Mouse (Mus musculus) lung, postnatal 10 days (tissue): ENCODE results near the gene Trmt112.
"Not testable (repeated sequence)": the region's sequence is repeated elsewhere in the genome, so short reads cannot be mapped to it uniquely, and the experiment has no call there.

Experiments
- DNase-seq: peaks from one replicate; pipeline ENCODE4 v3.0.0; 2021

The Trmt112 gene

GRCm38 (mm10) chr19:6909507-6910289, at the start of gene Trmt112, which contains the start of gene Prdx5:
Trmt112 (plus strand) TSS chr19:6909698.
Prdx5 (minus strand) TSS chr19:6910106.
- DNase-seq, result peak; percentile 95

GRCm38 (mm10) chr19:6859971-6860370, 49.5 kb upstream of the Trmt112 start:
- DNase-seq, result no peak

DNA sequence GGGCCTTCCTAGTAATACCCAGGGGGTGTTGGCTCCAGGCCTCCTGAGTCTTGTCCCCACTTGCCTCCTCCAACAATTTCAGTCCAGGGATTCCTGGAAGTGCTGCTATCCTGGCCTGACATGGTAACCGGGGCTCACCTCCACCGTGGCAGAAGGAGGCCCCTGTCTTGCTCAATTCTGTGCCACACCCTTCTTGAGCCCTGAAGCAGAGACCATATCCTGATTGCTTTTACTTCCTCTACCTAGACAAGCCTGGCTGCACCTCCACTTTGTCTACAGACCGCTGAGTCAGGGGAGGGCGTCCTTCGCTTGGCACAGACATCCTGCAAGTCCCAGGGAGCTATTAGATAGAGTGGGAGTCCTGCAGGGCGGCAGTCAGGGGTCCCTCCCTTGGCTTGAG, 48.8 kb upstream of the Trmt112 start:
- DNase-seq, result no peak

DNA sequence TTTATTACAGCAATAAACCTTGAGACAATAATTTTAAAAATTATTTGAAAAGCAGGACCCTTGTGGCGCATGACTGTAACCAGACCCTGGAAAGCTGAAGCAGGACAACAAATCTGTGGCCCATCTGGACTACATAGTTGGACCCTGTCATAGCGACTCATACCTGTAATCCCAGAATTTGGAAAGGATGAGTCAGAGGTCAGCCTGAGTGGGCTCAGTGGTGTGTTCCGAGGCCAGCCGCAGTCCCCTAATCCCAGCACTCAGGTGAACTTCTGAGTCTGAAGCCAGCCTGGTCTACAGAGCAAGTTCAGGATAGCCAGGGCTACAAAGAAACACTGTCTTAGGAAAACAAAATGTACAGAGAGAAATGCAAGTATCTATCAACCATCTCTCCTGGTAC, 48.0 kb upstream of the Trmt112 start:
- no peak for DNase-seq

DNA sequence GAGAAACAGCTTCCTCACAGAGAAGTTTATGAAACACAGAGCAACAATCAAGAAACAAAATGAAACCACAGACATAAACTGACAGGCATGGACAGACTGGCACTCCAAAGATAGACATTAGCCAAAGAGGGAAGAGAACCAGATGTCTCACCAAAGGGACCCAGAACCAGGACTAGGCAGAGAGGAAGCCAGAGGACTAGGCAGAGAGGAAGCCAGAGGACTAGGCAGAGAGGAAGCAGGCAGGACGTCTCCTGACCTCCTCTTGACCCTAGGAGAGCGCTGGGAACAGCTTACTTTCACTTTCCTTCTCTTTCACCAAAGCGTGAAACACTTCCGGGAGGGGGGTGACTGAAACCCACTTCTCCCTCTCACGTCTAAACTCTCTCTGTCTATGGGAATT, 40.1 kb upstream of the Trmt112 start:
- peak; percentile 78 for DNase-seq

GRCm38 (mm10) chr19:6871574-6872271, 37.8 kb upstream of the Trmt112 start:
- peak; percentile 53 for DNase-seq

GRCm38 (mm10) chr19:6872701-6873100, 36.8 kb upstream of the Trmt112 start:
- no peak for DNase-seq

DNA sequence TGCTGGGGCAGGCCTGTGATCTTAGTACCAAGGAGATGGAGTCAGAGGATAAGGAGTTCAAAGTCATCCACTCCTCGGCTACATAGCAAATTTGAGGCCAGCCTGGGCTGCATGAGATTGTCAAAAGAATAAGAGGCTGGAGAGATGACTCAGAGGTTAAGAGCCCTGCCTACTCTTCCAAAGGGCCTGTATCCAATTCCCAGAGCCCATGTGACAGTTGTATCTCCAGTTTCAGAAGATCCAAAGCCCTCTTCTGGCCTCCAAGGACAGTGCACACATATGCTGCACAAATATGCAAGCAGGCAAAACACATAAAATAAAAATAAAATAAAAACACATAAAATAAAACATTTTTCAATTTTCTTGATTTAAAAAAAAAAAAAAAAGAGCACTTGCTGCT, 35.2 kb upstream of the Trmt112 start:
- no peak for DNase-seq

DNA sequence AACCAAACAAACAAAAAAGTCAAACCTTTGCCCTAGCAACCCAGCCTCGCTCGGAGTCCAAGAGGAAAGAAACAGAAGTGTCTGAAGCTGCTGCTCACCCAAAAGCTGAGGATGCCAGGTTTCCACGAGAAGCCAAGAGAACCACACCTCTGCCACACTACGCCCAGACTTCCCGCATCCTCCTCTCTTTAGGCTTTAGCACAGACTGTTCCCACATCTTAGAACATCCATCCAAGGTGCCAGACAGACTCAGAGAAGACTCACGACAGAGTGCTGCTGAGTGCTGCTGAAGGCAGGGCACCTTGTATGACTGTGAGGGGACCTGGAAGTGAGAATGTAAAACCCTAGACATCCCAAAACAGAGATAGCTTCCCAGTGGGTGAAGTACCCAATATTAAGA, 33.7 kb upstream of the Trmt112 start:
- DNase-seq, result no peak

DNA sequence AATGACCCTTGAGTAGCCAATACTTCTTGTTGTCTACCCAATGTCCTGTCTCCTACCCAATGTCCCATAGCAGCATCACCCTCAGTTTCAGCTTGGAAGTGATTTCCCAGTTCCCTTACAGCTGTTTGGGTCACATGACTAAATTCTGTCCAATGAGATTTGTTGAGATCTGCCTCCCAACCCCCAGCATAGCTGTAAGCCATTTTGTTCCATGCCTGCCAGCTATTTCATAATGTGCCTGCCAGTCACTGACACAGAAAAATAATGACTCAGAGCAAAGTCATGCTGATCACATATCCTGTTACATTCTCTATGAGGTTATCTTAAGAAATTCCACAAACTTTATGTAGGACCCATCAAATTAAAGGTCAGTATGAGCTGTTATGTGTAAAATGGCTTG, 32.7 kb upstream of the Trmt112 start:
- DNase-seq, result no peak

GRCm38 (mm10) chr19:6877965-6878364, 31.5 kb upstream of the Trmt112 start:
- DNase-seq, result no peak

GRCm38 (mm10) chr19:6892512-6892911, 17.0 kb upstream of the Trmt112 start:
- DNase-seq, result no peak

GRCm38 (mm10) chr19:6893731-6894451, 15.6 kb upstream of the Trmt112 start:
- no peak for DNase-seq

GRCm38 (mm10) chr19:6895608-6896305, 13.7 kb upstream of the Trmt112 start:
- DNase-seq, result not testable (repeated sequence)

GRCm38 (mm10) chr19:6899641-6900040, 9.9 kb upstream of the Trmt112 start:
- DNase-seq, result no peak

DNA sequence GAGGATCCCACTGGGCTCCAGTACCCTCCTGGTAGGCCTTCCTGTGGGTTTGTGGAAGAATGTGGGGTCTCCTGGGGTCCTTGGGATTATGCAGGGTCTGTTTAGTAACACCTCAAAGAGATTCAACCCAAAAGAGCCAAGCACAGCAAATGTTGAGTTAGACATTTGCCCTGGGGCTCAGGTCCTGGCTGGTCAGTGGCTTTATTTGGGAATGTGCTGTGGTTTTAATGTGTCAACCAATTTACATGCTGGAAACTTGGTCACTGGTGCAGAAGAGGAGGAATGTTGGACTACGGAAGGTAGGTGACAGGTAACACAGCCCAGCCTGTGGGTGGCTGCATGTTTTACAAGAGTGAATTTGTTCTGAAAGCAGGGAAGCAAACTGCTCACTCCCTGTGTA, 6.5 kb upstream of the Trmt112 start:
- no peak for DNase-seq

DNA sequence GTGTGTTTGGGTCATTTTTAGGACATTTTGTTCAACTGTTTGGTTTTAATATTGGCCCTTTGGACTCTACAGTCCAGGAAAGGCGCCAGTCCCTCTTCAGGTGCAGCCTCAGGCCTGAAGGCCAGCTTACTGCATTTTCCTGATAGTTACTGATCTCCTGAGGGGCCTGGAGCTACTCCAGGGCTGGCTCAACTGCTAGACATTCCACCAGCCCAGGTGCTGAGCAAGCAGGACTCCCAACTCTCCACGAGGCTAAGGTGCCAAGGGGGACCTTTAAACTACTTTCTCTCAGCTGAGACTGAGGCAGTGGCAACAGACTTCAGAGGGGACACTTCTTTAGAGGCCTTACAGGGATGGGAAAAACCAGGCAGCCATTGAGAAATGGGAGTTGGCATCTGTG, 4.7 kb upstream of the Trmt112 start:
- DNase-seq, result no peak

DNA sequence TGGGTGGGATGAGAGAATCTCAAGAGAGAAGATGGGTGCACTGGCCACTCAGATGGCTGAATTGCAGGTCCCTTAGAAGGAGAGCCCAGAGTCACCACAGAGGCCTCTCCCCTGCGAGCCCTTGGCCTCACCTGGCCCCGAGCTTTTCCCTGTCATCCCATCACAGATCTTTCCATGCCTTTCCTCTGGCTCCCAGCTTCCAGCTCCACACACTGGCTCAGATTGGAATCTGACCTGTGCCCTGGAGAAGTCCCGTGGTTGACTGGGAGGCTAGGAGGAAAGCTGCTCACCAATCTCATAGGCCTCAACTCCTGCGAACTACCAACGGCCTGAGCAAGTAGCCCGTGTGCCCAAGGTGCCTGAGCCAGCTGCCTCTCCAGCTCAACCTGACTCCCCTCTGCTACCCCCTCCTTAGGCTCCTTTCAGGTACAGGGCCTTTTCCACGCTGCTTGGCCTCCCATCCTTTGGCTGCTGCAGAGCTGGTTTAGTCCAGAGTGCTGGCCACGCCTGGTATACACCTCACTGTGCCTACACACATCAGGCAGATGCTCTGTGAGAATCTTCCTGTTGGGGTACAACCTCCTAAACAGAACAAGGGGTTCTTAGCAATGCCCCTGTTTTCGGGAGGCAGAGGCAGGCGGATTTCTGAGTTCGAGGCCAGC, 3.9 kb upstream of the Trmt112 start:
- no peak for DNase-seq

- no peak for DNase-seq
Observed at GRCm38 (mm10) chr19:6906199-6906598, 3.3 kb upstream of the Trmt112 start.

DNA sequence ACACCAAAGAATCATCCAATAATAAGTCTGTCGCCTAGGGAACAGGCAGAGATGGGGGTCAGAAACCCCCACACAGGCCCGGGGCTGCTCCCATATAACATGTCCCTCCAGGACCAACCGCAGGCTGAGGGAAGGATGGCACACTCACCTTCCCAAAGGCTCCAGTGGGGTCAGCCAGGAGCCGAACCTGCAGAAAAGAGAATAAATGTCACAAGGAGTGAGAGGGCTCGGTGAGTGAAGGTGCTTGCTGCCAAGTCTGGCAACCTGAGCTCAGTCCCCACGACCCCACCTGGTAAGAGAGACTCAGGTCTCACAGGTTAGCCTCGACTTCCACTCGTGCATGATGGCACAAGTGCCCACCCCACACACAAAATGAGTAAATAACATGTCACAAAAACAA, 2.4 kb upstream of the Trmt112 start:
- DNase-seq, result no peak

GRCm38 (mm10) chr19:6907811-6908540, 1.5 kb upstream of the Trmt112 start:
- DNase-seq, result no peak

DNA sequence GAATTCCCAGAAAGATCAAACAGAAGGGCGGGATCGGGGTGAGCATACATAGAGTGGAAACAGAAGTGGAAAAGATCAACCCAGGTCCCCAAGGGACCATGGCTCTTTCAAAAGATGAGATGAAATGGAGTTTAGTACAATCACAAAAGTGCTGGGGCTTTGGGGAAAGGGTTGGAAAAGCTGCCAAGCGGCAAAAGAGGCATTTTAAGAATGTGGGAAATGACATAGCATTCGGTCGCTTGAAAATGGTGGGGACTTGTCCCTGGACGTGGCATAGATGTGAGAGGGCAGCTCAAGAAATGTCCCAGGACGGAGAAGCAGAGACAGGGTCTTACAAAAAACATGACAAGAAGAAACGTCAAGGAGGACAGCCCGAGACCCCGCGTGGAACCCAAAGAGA, 477 bp upstream of the Trmt112 start:
- DNase-seq, result no peak
